Mouse (Mus musculus): Measurements from ENCODE around the gene Psmd11. TPM values are rescaled to one million over a fixed set of nuclear protein-coding genes. Genes with fewer than 3 reads are reported as not detected.
"Not testable (repeated sequence)": the region's sequence is repeated elsewhere in the genome, so short reads cannot be mapped to it uniquely, and the experiment has no call there.

The Psmd11 gene
- polyA plus RNA-seq, 1 experiment = 71.3 TPM

- 33% methylated on average over 2 of the region's 2 CpGs for WGBS
- Histone ChIP-seq H3K4me3 (replicated peaks; ENCODE audit: control insufficient read depth, low read depth, low read length) (no peak overlapping the region), H3K27ac (ENCODE audit: control insufficient read depth, insufficient read depth, low read depth, low read length, poor library complexity) (no peak overlapping the region), H3K4me1 (ENCODE audit: control insufficient read depth, insufficient read depth, low read length) (peaks cover 2% of the 10 kb centered on the region; the same call in 1 of the 2 replicates)
- no peak for TF ChIP-seq CTCF (IDR thresholded peaks at IDR 0.05; ENCODE audit: control insufficient read depth, insufficient read depth, low read length)
- TF ChIP-seq POLR2A (IDR thresholded peaks at IDR 0.05; ENCODE audit: borderline replicate concordance, control insufficient read depth, low read depth, low read length) = no peak
Observed at GRCm38 (mm10) chr11:80420202-80420984, 8.0 kb upstream of the Psmd11 start.

- WGBS = 66% methylated on average over 7 of the region's 7 CpGs
- peaks cover 2% of the 10 kb centered on the region; the same call in 1 of the 2 replicates for H3K4me1 ChIP-seq (ENCODE audit: control insufficient read depth, insufficient read depth, low read length)
- no peak for TF ChIP-seq CTCF (IDR thresholded peaks at IDR 0.05; ENCODE audit: control insufficient read depth, insufficient read depth, low read length)
- no peak for TF ChIP-seq POLR2A (IDR thresholded peaks at IDR 0.05; ENCODE audit: borderline replicate concordance, control insufficient read depth, low read depth, low read length)
- H3K27ac ChIP-seq (ENCODE audit: control insufficient read depth, insufficient read depth, low read depth, low read length, poor library complexity) = no peak overlapping the region
- no peak overlapping the region for H3K4me3 ChIP-seq (replicated peaks; ENCODE audit: control insufficient read depth, low read depth, low read length)
Observed at GRCm38 (mm10) chr11:80421421-80422047, 6.9 kb upstream of the Psmd11 start.

- no peak for TF ChIP-seq CTCF (IDR thresholded peaks at IDR 0.05; ENCODE audit: control insufficient read depth, insufficient read depth, low read length)
- no peak for TF ChIP-seq POLR2A (IDR thresholded peaks at IDR 0.05; ENCODE audit: borderline replicate concordance, control insufficient read depth, low read depth, low read length)
- WGBS = 58% methylated on average over 2 of the region's 2 CpGs
- no peak overlapping the region for H3K4me3 ChIP-seq (replicated peaks; ENCODE audit: control insufficient read depth, low read depth, low read length)
- no peak overlapping the region for H3K27ac ChIP-seq (ENCODE audit: control insufficient read depth, insufficient read depth, low read depth, low read length, poor library complexity)
- H3K4me1 ChIP-seq (ENCODE audit: control insufficient read depth, insufficient read depth, low read length) = peaks cover 2% of the 10 kb centered on the region; the same call in 1 of the 2 replicates
Observed at GRCm38 (mm10) chr11:80424691-80425090, 3.7 kb upstream of the Psmd11 start.

DNA sequence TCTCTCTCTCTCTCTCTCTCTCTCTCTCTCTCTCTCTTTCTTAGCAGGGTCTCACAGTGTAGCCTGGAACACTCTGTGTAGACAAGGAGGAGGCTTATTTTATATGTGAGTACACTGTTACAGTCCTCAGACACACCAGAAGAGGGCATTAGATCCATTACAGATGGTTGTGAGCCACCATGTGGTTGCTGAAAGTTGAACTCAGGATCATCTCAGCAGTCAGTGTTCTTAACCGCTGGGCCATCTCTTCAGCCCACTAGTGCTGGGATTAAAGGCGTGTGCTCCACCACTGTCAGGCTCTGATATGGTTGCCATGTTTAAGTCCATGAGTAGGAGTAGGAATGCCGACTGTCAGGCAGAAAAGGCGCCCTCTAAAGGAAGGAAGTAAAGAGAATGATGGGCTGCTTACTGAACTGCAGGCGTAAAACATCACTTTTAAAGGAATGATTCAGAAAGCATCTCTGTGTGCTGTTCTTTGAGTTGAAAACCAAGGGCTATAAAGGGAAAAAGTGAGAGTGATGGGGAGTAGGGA, 3.1 kb upstream of the Psmd11 start:
- WGBS = 60% methylated on average over 5 of the region's 5 CpGs
- Histone ChIP-seq H3K4me1 (ENCODE audit: control insufficient read depth, insufficient read depth, low read length) (no peaks in the 10 kb centered on the region), H3K4me3 (replicated peaks; ENCODE audit: control insufficient read depth, low read depth, low read length) (no peak overlapping the region), H3K27ac (ENCODE audit: control insufficient read depth, insufficient read depth, low read depth, low read length, poor library complexity) (no peak overlapping the region)
- TF ChIP-seq POLR2A (IDR thresholded peaks at IDR 0.05; ENCODE audit: borderline replicate concordance, control insufficient read depth, low read depth, low read length) (no peak), CTCF (IDR thresholded peaks at IDR 0.05; ENCODE audit: control insufficient read depth, insufficient read depth, low read length) (no peak)

DNA sequence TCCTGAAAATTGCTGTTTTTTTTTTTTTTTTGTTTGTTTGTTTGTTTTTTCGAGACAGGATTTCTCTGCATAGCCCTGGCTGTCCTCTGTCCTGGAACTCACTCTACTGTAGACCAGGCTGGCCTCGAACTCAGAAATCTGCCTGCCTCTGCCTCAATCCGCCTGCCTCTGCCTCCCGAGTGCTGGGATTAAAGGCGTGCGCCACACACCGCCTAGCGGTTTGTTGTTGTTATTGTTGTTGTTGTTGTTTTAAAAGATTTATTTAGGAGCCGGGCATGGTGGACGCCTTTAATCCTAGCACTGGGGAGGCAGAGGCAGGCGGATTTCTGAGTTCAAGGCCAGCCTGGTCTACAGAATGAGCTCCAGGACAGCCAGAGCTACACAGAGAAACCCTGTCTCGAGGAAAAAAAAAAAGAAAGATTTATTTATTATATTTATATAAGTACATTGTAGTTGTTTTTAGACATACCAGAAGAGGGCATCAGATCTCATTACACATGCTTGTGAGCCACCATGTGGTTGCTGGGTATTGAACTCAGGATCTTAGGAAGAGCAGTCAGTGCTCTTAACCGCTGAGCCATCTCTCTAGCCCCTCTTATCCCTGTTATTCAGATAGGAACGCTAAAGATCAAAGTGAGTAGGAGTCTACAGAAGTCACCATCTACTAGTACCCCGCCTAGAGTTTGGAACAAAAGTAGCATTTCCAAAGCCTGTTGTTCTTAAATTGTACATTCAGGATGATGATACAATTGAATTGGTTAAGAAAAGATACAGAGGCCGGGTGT, 2.2 kb upstream of the Psmd11 start:
- H3K4me1 ChIP-seq (ENCODE audit: control insufficient read depth, insufficient read depth, low read length); H3K27ac ChIP-seq (ENCODE audit: control insufficient read depth, insufficient read depth, low read depth, low read length, poor library complexity); H3K4me3 ChIP-seq (replicated peaks; ENCODE audit: control insufficient read depth, low read depth, low read length): not testable (repeated sequence)
- WGBS = 78% methylated on average over 16 of the region's 16 CpGs

DNA sequence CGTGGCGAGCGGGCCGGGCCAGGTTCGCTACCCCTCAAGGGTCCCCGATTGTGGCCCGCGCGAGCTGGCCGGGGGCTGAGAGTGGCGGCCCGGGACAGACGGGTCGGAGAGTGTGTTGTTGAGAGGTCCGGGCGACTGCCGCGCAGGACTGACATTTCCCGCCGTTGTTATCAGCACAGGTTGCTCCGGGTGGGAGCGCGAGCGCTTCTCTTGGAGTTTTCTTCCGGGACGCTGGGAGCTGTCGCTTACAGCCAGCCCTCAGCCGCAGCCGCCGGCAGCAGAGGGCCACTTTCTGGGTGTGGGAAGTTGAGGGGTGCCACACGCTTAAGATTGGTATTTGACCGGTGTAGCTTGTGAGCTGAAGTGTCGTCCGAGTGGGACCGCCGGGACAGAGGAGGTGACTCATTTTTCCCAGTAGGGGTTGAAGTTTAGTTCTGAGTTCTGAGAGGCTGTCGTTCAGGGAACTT, 627 bp downstream of the Psmd11 start:
- H3K4me1 ChIP-seq (ENCODE audit: control insufficient read depth, insufficient read depth, low read length) = no peaks in the 10 kb centered on the region
- TF ChIP-seq CTCF (IDR thresholded peaks at IDR 0.05; ENCODE audit: control insufficient read depth, insufficient read depth, low read length) = no peak
- no peak for TF ChIP-seq POLR2A (IDR thresholded peaks at IDR 0.05; ENCODE audit: borderline replicate concordance, control insufficient read depth, low read depth, low read length)
- H3K4me3 ChIP-seq (replicated peaks; ENCODE audit: control insufficient read depth, low read depth, low read length) = peak overlapping the region; percentile 87
- peak overlapping the region; percentile 75 for H3K27ac ChIP-seq (ENCODE audit: control insufficient read depth, insufficient read depth, low read depth, low read length, poor library complexity)
- under 1% methylated on average over 37 of the region's 37 CpGs for WGBS

GRCm38 (mm10) chr11:80429500-80430166, 1.2 kb downstream of the Psmd11 start:
- TF ChIP-seq POLR2A (IDR thresholded peaks at IDR 0.05; ENCODE audit: borderline replicate concordance, control insufficient read depth, low read depth, low read length) = no peak
- no peak for TF ChIP-seq CTCF (IDR thresholded peaks at IDR 0.05; ENCODE audit: control insufficient read depth, insufficient read depth, low read length)
- H3K4me1 ChIP-seq (ENCODE audit: control insufficient read depth, insufficient read depth, low read length) = no peaks in the 10 kb centered on the region
- peak overlapping the region; percentile 87 for H3K4me3 ChIP-seq (replicated peaks; ENCODE audit: control insufficient read depth, low read depth, low read length)
- 52% methylated on average over 14 of the region's 14 CpGs for WGBS
- no peak overlapping the region; the same call in 1 of the 2 replicates for H3K27ac ChIP-seq (ENCODE audit: control insufficient read depth, insufficient read depth, low read depth, low read length, poor library complexity)

Data from bone marrow, adult 2 months (tissue).